Mouse (Mus musculus) embryonic facial prominence, embryonic 14.5 days (tissue): ENCODE data around the gene Slc6a4. TPM values are rescaled to one million over a fixed set of nuclear protein-coding genes. Genes with fewer than 3 reads are reported as not detected.
"Not testable (repeated sequence)": the region's sequence is repeated elsewhere in the genome, so short reads cannot be mapped to it uniquely, and the experiment has no call there.

Experiments used
- ATAC-seq: fragments of 200-750 bp; cut with Nextera tagmentation; 2 replicates; pipeline ENCODE4 v1.8.0; 2017; ENCODE audit warnings: low read depth, moderate number of reproducible peaks, moderate TSS enrichment
- DNase-seq: peaks from one replicate; pipeline ENCODE4 v3.0.0-alpha.2; 2015; ENCODE audit warnings: low spot score
- H3K27ac ChIP-seq: fragments of 300-500 bp; sonication (generic); replicated peaks from 2 replicates; pipeline ENCODE4 v1.5.1; 2014; ENCODE audit warnings: low read depth, mild to moderate bottlenecking, low read length, moderate library complexity
- H3K27me3 ChIP-seq: fragments of 300-500 bp; sonication (generic); replicated peaks from 2 replicates; pipeline ENCODE4 v1.6.1; 2014; ENCODE audit warnings: low read length; ENCODE audit not compliant: control insufficient read depth, insufficient read depth
- H3K36me3 ChIP-seq: fragments of 300-500 bp; sonication (generic); 2 replicates; pipeline ENCODE4 v1.6.1; 2014; ENCODE audit warnings: low read length, mixed read lengths; ENCODE audit not compliant: control insufficient read depth, insufficient read depth
- H3K4me1 ChIP-seq: fragments of 300-500 bp; sonication (generic); 2 replicates; pipeline ENCODE4 v1.6.1; 2014; ENCODE audit warnings: antibody characterized with exemption, low read length; ENCODE audit not compliant: control insufficient read depth, insufficient read depth
- H3K4me2 ChIP-seq: fragments of 300-500 bp; sonication (generic); 2 replicates; pipeline ENCODE4 v1.6.1; 2014; ENCODE audit warnings: low read depth, mild to moderate bottlenecking, low read length, moderate library complexity, mixed read lengths
- H3K4me3 ChIP-seq: fragments of 300-500 bp; sonication (generic); 2 replicates; pipeline ENCODE4 v1.5.1; 2014; ENCODE audit warnings: low read depth, mild to moderate bottlenecking, low read length
- H3K9ac ChIP-seq: fragments of 300-500 bp; sonication (generic); 2 replicates; pipeline ENCODE4 v1.6.1; 2014; ENCODE audit warnings: low read depth, mild to moderate bottlenecking, low read length, moderate library complexity, mixed read lengths
- H3K9me3 ChIP-seq: fragments of 300-500 bp; sonication (generic); 2 replicates; pipeline ENCODE4 v1.6.1; 2016; ENCODE audit warnings: low read length; ENCODE audit not compliant: control insufficient read depth
- WGBS: fragments of 180-500 bp; shearing (Covaris S2); extraction: QIAGEN DNeasy Blood & Tissue Kit; methylation state at CpG from one replicate; pipeline ENCODE4 v1.1.7; 2014; 5-methylcytosine and 5-hydroxymethylcytosine counted together
- polyA plus RNA-seq: library from polyadenylated mRNA; unstranded; fragments of >200 nt; fragmentation: Nextera tagmentation; extraction: Ambion mirVana; gene quantifications from 2 replicates; pipeline ENCODE4 v1.2.1, GENCODE M21; 2014

The Slc6a4 gene
- polyA plus RNA-seq, 1 experiment from 2014 or later = 2.2 TPM

DNA sequence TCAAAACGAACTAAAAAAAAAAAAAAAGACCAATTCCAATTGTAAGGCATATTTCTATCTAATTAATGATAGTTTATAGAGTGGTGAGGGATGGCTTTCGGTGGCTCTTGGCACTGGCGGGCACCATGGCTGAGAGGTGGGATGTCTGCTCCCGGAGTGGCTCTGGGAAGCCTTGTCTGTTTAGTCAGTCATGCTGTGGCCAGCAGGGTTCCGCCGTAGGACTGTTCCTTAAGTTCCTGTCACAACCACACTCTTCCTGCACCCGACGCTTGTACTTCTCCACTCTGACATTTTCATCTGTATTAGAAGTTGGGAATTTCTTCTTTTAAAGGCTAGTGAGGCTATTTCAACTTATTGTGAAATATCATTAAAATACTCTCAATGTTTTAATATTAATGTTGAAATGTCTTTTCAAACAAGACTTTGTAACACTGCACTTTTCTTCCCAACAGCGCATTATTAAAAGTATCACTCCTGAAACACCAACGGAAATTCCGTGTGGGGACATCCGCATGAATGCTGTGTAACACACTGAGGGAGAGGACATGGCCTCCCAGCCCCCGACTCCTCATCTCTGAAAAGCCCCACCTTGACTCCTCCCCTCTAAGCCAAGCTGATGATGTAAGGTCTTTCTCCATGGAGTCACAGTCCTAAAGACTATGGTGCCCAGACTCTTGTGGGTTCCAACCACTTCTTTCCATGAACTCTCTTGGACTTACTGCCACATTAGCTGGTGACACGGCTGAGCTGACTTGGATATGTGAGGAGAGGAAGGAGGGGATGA, 32.9 kb downstream of the Slc6a4 start:
- H3K27me3 ChIP-seq = no peaks in the 10 kb centered on the region
- H3K9ac ChIP-seq = no peak overlapping the region
- H3K36me3 ChIP-seq = no peaks in the 10 kb centered on the region
- H3K4me2 ChIP-seq = no peak overlapping the region
- WGBS = 76% methylated on average over 14 of the region's 14 CpGs
- no peak overlapping the region for H3K27ac ChIP-seq
- H3K9me3 ChIP-seq = no peaks in the 10 kb centered on the region
- no peak overlapping the region for H3K4me3 ChIP-seq
- ATAC-seq (no peak), DNase-seq (no peak)
- no peaks in the 10 kb centered on the region for H3K4me1 ChIP-seq

DNA sequence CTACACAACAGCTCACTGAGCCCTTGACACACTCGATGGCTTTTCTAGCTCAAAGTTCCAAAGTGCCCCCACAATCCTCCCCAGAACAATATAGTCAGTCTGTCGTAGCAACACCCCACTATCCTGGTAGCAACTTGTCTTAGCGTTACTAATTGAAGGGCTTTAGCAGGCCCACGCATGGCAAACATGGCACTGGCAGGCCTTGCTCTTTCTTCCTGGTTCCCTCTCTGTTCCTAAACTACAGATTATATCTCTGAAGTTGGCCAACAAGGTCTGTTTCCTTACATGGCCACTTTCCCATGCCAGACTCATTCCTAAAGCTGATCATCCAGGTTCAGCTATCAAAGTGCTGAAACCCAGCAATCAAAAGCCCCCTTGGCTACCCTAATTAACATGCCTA, 43.5 kb downstream of the Slc6a4 start:
- Histone ChIP-seq H3K9ac (no peak overlapping the region), H3K27me3 (no peaks in the 10 kb centered on the region), H3K4me2 (no peak overlapping the region), H3K4me3 (no peak overlapping the region), H3K4me1 (no peaks in the 10 kb centered on the region; the same call in 1 of the 2 replicates), H3K27ac (no peak overlapping the region), H3K36me3 (peaks cover 22% of the 10 kb centered on the region), H3K9me3 (no peaks in the 10 kb centered on the region)
- 82% methylated on average over 4 of the region's 4 CpGs for WGBS
- no peak for ATAC-seq
- DNase-seq = no peak

DNA sequence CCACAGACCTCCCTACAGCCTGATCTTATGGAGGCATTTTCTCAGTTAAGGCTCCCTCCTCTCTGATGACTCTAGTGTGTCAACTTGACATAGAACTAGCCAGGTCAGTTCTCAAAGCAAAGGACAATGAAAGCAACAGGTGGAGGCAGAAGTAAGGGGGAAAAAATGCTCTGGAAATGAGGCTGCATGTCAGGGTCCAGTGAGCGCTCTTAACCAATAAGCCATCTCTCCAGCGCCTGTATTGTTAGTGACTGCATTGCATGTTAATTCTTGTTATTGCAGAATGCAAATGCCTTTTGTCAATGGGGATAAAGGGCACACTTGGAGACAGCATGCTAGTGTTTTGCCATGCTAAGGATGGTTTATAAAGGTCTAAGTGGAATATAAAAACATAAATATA, 44.4 kb downstream of the Slc6a4 start:
- H3K27ac ChIP-seq = no peak overlapping the region
- no peak overlapping the region for H3K9ac ChIP-seq
- ATAC-seq = no peak
- H3K9me3 ChIP-seq = no peaks in the 10 kb centered on the region
- no peak overlapping the region for H3K4me2 ChIP-seq
- no peaks in the 10 kb centered on the region; the same call in 1 of the 2 replicates for H3K4me1 ChIP-seq
- H3K36me3 ChIP-seq = peaks cover 28% of the 10 kb centered on the region
- WGBS = 85% methylated on average over 2 of the region's 2 CpGs
- no peak overlapping the region for H3K4me3 ChIP-seq
- no peak for DNase-seq
- H3K27me3 ChIP-seq = no peaks in the 10 kb centered on the region

DNA sequence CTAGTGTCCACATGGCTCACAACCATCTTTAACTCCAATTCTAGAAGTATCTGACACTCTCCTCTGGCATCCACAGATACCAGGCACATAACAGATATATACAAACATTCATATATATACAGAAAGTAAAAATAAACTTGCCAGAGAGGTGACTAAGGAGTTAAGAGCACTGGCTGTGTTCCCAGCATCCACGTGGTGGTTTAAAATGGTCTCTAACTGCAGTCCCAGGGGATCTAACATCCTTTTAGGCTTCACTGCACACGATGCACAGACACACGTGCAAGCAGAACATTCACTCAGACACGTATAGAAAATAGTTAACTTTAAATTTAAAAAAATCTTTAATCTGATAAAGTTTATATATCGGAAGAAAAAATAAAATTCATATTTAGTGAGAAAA, 63.5 kb downstream of the Slc6a4 start:
- peak; percentile 67 for DNase-seq
- Histone ChIP-seq H3K9me3 (no peaks in the 10 kb centered on the region), H3K27ac (no peak overlapping the region), H3K4me1 (no peaks in the 10 kb centered on the region), H3K4me2 (no peak overlapping the region), H3K27me3 (no peaks in the 10 kb centered on the region), H3K9ac (no peak overlapping the region), H3K36me3 (peaks cover 5% of the 10 kb centered on the region; the same call in 1 of the 2 replicates), H3K4me3 (no peak overlapping the region)
- 48% methylated on average over 5 of the region's 5 CpGs for WGBS
- no peak for ATAC-seq

DNA sequence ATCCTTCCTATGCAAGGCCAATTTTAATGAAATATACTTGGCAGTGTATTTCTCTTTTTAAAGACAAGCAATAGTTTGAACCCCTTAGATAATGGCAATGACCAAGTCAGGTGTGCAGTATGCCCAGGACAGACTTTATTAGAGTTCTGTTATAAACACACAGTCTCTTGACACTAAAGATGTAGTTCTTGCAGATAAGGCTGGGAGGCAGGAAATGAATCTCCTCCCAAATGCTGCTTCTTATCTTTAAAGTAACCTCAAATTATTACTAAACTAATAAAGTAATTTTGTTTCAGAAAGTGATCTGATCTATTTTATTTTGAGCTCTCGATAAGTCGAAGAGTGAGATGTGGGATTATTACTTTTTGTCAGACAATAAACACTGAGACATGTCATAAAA, 65.0 kb downstream of the Slc6a4 start:
- H3K4me2 ChIP-seq = no peak overlapping the region
- H3K36me3 ChIP-seq = peaks cover 9% of the 10 kb centered on the region; the same call in 1 of the 2 replicates
- no peak overlapping the region for H3K27ac ChIP-seq
- no peak overlapping the region for H3K9ac ChIP-seq
- ATAC-seq (no peak), DNase-seq (no peak)
- WGBS = 91% methylated on average over 2 of the region's 2 CpGs
- H3K27me3 ChIP-seq = no peaks in the 10 kb centered on the region
- H3K4me1 ChIP-seq = no peaks in the 10 kb centered on the region
- H3K4me3 ChIP-seq = no peak overlapping the region
- H3K9me3 ChIP-seq = no peaks in the 10 kb centered on the region

DNA sequence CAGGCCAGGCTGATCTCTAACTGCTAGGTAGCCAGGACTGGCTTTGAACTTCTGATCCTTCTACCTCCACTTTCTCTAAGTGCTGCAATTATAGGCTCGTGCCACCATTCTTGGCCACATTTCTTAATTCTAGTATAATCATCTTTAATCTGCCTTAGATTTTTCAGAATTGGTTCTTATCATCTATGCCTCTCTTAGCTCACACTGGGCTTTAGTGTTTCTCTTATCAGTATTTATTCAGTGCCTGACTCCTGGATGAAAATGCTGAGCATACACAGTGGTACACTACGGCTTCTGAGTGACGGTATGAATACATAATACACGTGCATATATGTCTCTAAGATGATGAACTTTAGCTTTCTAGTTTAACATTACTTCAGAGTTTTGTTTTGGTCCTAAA, 70.4 kb downstream of the Slc6a4 start:
- 95% methylated on average over 4 of the region's 4 CpGs for WGBS
- no peaks in the 10 kb centered on the region for H3K9me3 ChIP-seq
- no peaks in the 10 kb centered on the region for H3K27me3 ChIP-seq
- H3K36me3 ChIP-seq = peaks cover 31% of the 10 kb centered on the region
- H3K4me1 ChIP-seq = no peaks in the 10 kb centered on the region
- ATAC-seq (no peak), DNase-seq (no peak)
- no peak overlapping the region for H3K4me3 ChIP-seq
- H3K9ac ChIP-seq = no peak overlapping the region
- H3K27ac ChIP-seq = no peak overlapping the region
- no peak overlapping the region for H3K4me2 ChIP-seq

DNA sequence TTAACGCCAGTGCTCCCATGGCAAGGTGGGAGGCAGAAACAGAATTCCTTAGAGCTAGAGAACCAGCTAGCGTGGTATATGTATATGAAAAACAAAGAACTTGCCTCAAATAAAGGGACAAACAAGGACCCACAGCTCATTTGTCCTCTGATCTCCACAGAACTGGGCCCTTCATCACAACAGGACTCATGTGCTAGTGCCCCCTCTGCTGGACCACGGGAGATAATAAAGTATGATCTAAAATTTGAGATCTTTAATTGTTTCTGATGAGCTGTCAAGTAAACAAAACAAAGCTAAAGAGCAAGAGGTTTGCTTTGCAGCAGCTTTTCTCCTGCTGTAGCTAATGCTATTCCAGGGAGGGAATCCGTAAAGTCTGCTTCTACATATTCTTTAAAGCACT, 72.3 kb downstream of the Slc6a4 start:
- ATAC-seq (no peak), DNase-seq (no peak)
- no peaks in the 10 kb centered on the region for H3K4me1 ChIP-seq
- H3K9ac ChIP-seq = no peak overlapping the region
- no peak overlapping the region for H3K4me2 ChIP-seq
- no peaks in the 10 kb centered on the region for H3K27me3 ChIP-seq
- peaks cover 43% of the 10 kb centered on the region for H3K36me3 ChIP-seq
- H3K27ac ChIP-seq = no peak overlapping the region
- no peaks in the 10 kb centered on the region for H3K9me3 ChIP-seq
- H3K4me3 ChIP-seq = no peak overlapping the region
- 72% methylated on average over 4 of the region's 4 CpGs for WGBS

DNA sequence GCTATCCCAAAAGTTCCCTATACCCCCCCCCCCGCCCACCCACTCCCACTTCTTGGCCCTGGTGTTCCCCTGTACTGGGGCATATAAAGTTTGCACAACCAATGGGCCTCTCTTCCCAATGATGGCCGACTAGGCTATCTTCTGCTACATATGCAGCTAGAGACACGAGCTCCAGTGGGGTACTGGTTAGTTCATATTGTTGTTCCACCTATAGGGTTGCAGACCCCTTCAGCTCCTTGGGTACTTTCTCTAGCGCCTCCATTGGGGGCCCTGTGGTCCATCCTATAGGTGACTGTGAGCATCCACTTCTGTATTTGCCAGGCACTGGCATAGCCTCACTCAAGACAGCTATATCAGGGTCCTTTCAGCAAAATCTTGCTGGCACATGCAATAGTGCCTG, 78.9 kb downstream of the Slc6a4 start:
- H3K4me1 ChIP-seq, H3K9me3 ChIP-seq, H3K27me3 ChIP-seq, ATAC-seq, DNase-seq: not testable (repeated sequence)
- peak overlapping the region; percentile 65 for H3K4me2 ChIP-seq
- H3K36me3 ChIP-seq = peaks cover 32% of the 10 kb centered on the region; the same call in 1 of the 2 replicates
- H3K9ac ChIP-seq = peak overlapping the region; percentile 89
- peak overlapping the region; percentile 89; the same call in 1 of the 2 replicates for H3K27ac ChIP-seq
- peak overlapping the region; percentile 86 for H3K4me3 ChIP-seq
- 64% methylated on average over 4 of the region's 4 CpGs for WGBS

DNA sequence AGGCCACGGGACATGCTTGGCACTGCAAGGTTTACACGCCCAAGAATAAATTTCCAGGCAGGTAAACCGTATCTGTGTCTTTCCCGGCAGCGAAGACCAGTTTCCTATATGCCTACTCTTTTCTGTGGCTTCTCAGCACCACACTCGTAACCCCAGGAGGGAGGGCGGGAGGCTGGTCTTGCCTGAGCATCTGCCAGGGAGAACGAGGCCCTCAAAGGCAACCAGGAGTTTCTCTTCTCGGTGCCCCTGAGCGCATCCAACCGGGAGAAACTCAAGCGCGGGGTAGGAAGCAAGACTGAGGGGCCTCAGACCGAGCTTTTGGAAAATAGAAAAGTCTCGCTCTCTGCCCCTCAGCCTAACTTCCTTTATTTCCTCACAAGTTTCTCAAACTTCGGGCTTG, 79.4 kb downstream of the Slc6a4 start:
- WGBS = 2% methylated on average over 16 of the region's 16 CpGs
- Histone ChIP-seq H3K4me3 (peak overlapping the region; percentile 86), H3K9me3 (no peaks in the 10 kb centered on the region), H3K9ac (peak overlapping the region; percentile 89), H3K36me3 (peaks cover 30% of the 10 kb centered on the region; the same call in 1 of the 2 replicates), H3K27me3 (no peaks in the 10 kb centered on the region), H3K4me1 (0 out of 2 replicates have a peak, but pooled peaks cover 4% of the 10 kb centered on the region), H3K27ac (peak overlapping the region; percentile 89), H3K4me2 (peak overlapping the region; percentile 65)
- DNase-seq = no peak
- peak; percentile 14; the same call in 1 of the 2 replicates for ATAC-seq
